Mouse (Mus musculus) liver, adult 2 months (tissue): ENCODE results near the gene Itgb5.

Source experiments
- CTCF ChIP-seq: fragments of 200-500 bp; IDR thresholded peaks from 2 replicates; pipeline ENCODE4 v1.5.1; 2011; ENCODE audit warnings: low read depth, low read length, control low read depth
- POLR2A ChIP-seq: fragments of 200-500 bp; IDR thresholded peaks from 2 replicates; pipeline ENCODE4 v1.6.1; 2011; ENCODE audit warnings: low read length, control low read depth; ENCODE audit not compliant: insufficient read depth; ENCODE audit errors: extremely low read depth

DNA sequence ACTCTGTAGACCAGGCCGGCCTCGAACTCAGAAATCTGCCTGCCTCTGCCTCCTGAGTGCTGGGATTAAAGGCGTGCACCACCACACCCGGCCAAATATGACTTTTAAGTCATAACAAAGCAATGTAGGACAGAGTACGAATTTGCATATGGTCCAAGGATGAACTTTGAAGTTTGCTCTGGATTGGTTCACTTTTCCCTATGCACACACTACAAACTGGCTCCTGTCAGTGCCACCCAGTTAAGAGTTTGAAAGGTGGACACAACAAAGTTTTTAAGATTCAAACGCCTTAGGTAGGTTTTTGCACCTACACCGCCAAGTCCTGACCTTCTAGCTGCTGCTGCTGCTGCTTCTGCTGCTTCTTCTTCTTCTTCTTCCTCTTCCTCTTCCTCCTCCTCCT is 969 bp upstream of the Itgb5 start:
- TF ChIP-seq POLR2A, result no peak
- no peak for TF ChIP-seq CTCF
